Comparison of ENCODE assay signal across 17 mouse cellular contexts in the genomic region with DNA sequence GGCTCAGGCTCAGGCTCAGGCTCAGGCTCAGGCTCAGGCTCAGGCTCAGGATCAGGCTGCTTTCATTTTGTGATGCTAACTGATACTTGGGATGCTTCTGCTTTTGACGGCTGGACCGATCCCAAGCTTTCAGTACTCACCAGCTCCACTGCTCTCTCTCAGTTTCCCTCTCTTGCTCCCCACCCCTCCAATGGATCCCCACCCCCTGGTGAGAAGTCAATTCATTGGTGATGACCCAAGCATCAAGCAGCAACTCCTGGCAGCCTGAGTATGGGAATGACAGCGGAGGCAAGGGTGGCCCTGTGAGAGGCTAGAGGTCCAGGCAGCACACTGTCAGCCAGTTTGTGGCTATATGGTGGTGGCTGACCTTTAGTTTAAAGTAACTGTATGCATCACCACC.
"Had no signal": no experiment of that assay in that cellular context is flagged by ENCODE, and none has a peak within 500 bp of the region (broad histone marks: within the 10 kb centered on the region; RNA-seq: fewer than 3 reads in every experiment).

No protein-coding gene starts in this region.

- ATAC-seq: lung, postnatal 0 days; midbrain, embryonic 13.5 days; midbrain, embryonic 15.5 days had no signal

- H3K27me3 ChIP-seq: lung, embryonic 15.5 days; megakaryocyte, embryonic 14.5 days; midbrain, embryonic 13.5 days; midbrain, embryonic 15.5 days; neural tube, embryonic 12.5 days; stomach, embryonic 15.5 days had no signal

- H3K27ac ChIP-seq: lung, embryonic 15.5 days; macrophage; midbrain, embryonic 13.5 days; midbrain, embryonic 15.5 days; neural tube, embryonic 12.5 days; stomach, embryonic 15.5 days; stomach, postnatal 0 days had no signal

- H3K4me2 ChIP-seq: lung, embryonic 15.5 days; midbrain, embryonic 11.5 days; midbrain, embryonic 13.5 days; midbrain, embryonic 15.5 days; neural tube, embryonic 12.5 days; stomach, embryonic 15.5 days had no signal

- H3K4me1 ChIP-seq: midbrain, embryonic 13.5 days; midbrain, embryonic 15.5 days; neural tube, embryonic 12.5 days; stomach, embryonic 15.5 days had no signal

- H3K36me3 ChIP-seq: midbrain, embryonic 15.5 days had no signal

- H3K9me3 ChIP-seq: lung, embryonic 15.5 days; midbrain, embryonic 13.5 days; midbrain, embryonic 15.5 days; stomach, embryonic 15.5 days had no signal

- DNase-seq: lung, adult 2 months; lung, postnatal 14 days; lung, postnatal 36 days; right cerebral cortex, postnatal 14 days; thymus, adult 2 months; thymus, postnatal 25 days; thymus, postnatal 4 days had no signal

- H3K4me3 ChIP-seq: lung, embryonic 15.5 days; megakaryocyte, embryonic 14.5 days; midbrain, embryonic 13.5 days; midbrain, embryonic 15.5 days; neural tube, embryonic 12.5 days; stomach, embryonic 15.5 days had no signal

- H3K9ac ChIP-seq: lung, embryonic 15.5 days; midbrain, embryonic 13.5 days; midbrain, embryonic 15.5 days; neural tube, embryonic 12.5 days; stomach, embryonic 15.5 days had no signal
